Mouse (Mus musculus) heart, embryonic 16.5 days (tissue): ENCODE measurements around the gene Ap1b1. TPM values are rescaled to one million over a fixed set of nuclear protein-coding genes. Genes with fewer than 3 reads are reported as not detected.

Experiments
- ATAC-seq: fragments of 200-750 bp; cut with Nextera tagmentation; replicated peaks from 2 replicates; pipeline ENCODE4 v1.8.0; 2017; ENCODE audit warnings: moderate number of reproducible peaks; ENCODE audit not compliant: insufficient read depth, low FRiP score; ENCODE audit errors: extremely low read depth
- H3K27ac ChIP-seq: fragments of 300-500 bp; sonication (generic); 2 replicates; pipeline ENCODE4 v1.5.1; 2014; ENCODE audit warnings: mild to moderate bottlenecking, low read length, control low read depth, moderate library complexity
- H3K27me3 ChIP-seq: fragments of 300-500 bp; sonication (generic); 2 replicates; pipeline ENCODE4 v1.6.1; 2014; ENCODE audit warnings: low read length, mixed read lengths; ENCODE audit not compliant: control insufficient read depth, insufficient read depth
- H3K36me3 ChIP-seq: fragments of 300-500 bp; sonication (generic); 2 replicates; pipeline ENCODE4 v1.6.1; 2014; ENCODE audit not compliant: control insufficient read depth, insufficient read depth
- H3K4me1 ChIP-seq: fragments of 300-500 bp; sonication (generic); 2 replicates; pipeline ENCODE4 v1.6.1; 2014; ENCODE audit warnings: low read length, mixed read lengths; ENCODE audit not compliant: control insufficient read depth, insufficient read depth
- H3K4me2 ChIP-seq: fragments of 300-500 bp; sonication (generic); 2 replicates; pipeline ENCODE4 v1.6.1; 2014; ENCODE audit warnings: low read depth, mild to moderate bottlenecking, control low read depth, low read length
- H3K4me3 ChIP-seq: fragments of 300-500 bp; sonication (generic); 2 replicates; pipeline ENCODE4 v1.5.1; 2014; ENCODE audit warnings: mild to moderate bottlenecking, control low read depth, low read length
- H3K9ac ChIP-seq: fragments of 300-500 bp; sonication (generic); 2 replicates; pipeline ENCODE4 v1.6.1; 2014; ENCODE audit warnings: low read length, control low read depth
- H3K9me3 ChIP-seq: fragments of 300-500 bp; sonication (generic); replicated peaks from 2 replicates; pipeline ENCODE4 v1.6.1; 2016; ENCODE audit warnings: low read length; ENCODE audit not compliant: control insufficient read depth
- WGBS: fragments of 180-500 bp; shearing (Covaris S2); extraction: QIAGEN DNeasy Blood & Tissue Kit; methylation state at CpG from one replicate; pipeline ENCODE4 v1.1.7; 2014; 5-methylcytosine and 5-hydroxymethylcytosine counted together
- polyA plus RNA-seq: library from polyadenylated mRNA; unstranded; fragments of >200 nt; fragmentation: Nextera tagmentation; extraction: Ambion mirVana; gene quantifications from 2 replicates; pipeline ENCODE4 v1.2.1, GENCODE M21; 2015

Ap1b1 gene
- 44.4 and 45.1 TPM in 2 replicates for polyA plus RNA-seq

GRCm38 (mm10) chr11:4986695-4987486 is at the start of gene Ap1b1:
TSS of gene Ap1b1 (plus strand) at chr11:4986824.
- peaks cover 22% of the 10 kb centered on the region for H3K4me1 ChIP-seq
- H3K9me3 ChIP-seq: no peaks in the 10 kb centered on the region
- H3K27me3 ChIP-seq: no peaks in the 10 kb centered on the region
- H3K36me3 ChIP-seq: no peaks in the 10 kb centered on the region
- peak within 1 kb of the TSS; percentile 46 for H3K27ac ChIP-seq
- ATAC-seq: peak; percentile 92
- WGBS: under 1% methylated on average over 62 of the region's 62 CpGs
- peak within 1 kb of the TSS; percentile 81 for H3K4me3 ChIP-seq
- H3K4me2 ChIP-seq: peak within 1 kb of the TSS; percentile 93
- peak within 1 kb of the TSS; percentile 84 for H3K9ac ChIP-seq

GRCm38 (mm10) chr11:4946530-4946929 is 40.1 kb upstream of the Ap1b1 start:
- Histone ChIP-seq H3K9me3 (no peaks in the 10 kb centered on the region), H3K27me3 (peaks cover 63% of the 10 kb centered on the region), H3K4me1 (peaks cover 9% of the 10 kb centered on the region; the same call in 1 of the 2 replicates), H3K4me2 (peak overlapping the region; percentile 81), H3K36me3 (no peaks in the 10 kb centered on the region), H3K4me3 (peak overlapping the region; percentile 56), H3K27ac (no peak overlapping the region), H3K9ac (no peak overlapping the region)
- no peak for ATAC-seq
- 47% methylated on average over 13 of the region's 13 CpGs for WGBS

GRCm38 (mm10) chr11:4946947-4947812 is 39.4 kb upstream of the Ap1b1 start:
- ATAC-seq: peak; percentile 61
- Histone ChIP-seq H3K4me1 (peaks cover 9% of the 10 kb centered on the region; the same call in 1 of the 2 replicates), H3K4me2 (peak overlapping the region; percentile 81), H3K27me3 (peaks cover 69% of the 10 kb centered on the region), H3K4me3 (peak overlapping the region; percentile 56), H3K36me3 (no peaks in the 10 kb centered on the region), H3K9ac (0 out of 2 replicates have a peak overlapping the region, but pooled peaks have one; percentile 33), H3K27ac (no peak overlapping the region), H3K9me3 (no peaks in the 10 kb centered on the region)
- under 1% methylated on average over 113 of the region's 120 CpGs for WGBS

GRCm38 (mm10) chr11:4947813-4948174 is 38.8 kb upstream of the Ap1b1 start, which contains the start of gene Nefh:
TSS of gene Nefh (minus strand) at chr11:4948064.
- H3K36me3 ChIP-seq: no peaks in the 10 kb centered on the region
- under 1% methylated on average over 35 of the region's 41 CpGs for WGBS
- no peak for ATAC-seq
- peak within 1 kb of the TSS; percentile 81 for H3K4me2 ChIP-seq
- H3K27ac ChIP-seq: no peak within 1 kb of the TSS
- no peaks in the 10 kb centered on the region for H3K9me3 ChIP-seq
- H3K4me3 ChIP-seq: peak within 1 kb of the TSS; percentile 56
- peaks cover 75% of the 10 kb centered on the region for H3K27me3 ChIP-seq
- peaks cover 9% of the 10 kb centered on the region; the same call in 1 of the 2 replicates for H3K4me1 ChIP-seq
- H3K9ac ChIP-seq: 0 out of 2 replicates have a peak within 1 kb of the TSS, but pooled peaks have one; percentile 33

- 36% methylated on average over 8 of the region's 8 CpGs for whole genome bisulfite sequencing
- Histone ChIP-seq H3K4me1 (peaks cover 9% of the 10 kb centered on the region; the same call in 1 of the 2 replicates), H3K9ac (no peak overlapping the region), H3K27ac (no peak overlapping the region), H3K4me2 (no peak overlapping the region), H3K4me3 (peak overlapping the region; percentile 10; the same call in 1 of the 2 replicates), H3K9me3 (no peaks in the 10 kb centered on the region), H3K27me3 (peaks cover 85% of the 10 kb centered on the region), H3K36me3 (no peaks in the 10 kb centered on the region)
- no peak for ATAC-seq
Observed at GRCm38 (mm10) chr11:4948792-4949191, 37.8 kb upstream of the Ap1b1 start.

- peak overlapping the region; percentile 10; the same call in 1 of the 2 replicates for H3K4me3 ChIP-seq
- H3K27ac ChIP-seq: no peak overlapping the region
- no peaks in the 10 kb centered on the region for H3K9me3 ChIP-seq
- H3K27me3 ChIP-seq: peaks cover 89% of the 10 kb centered on the region
- no peak overlapping the region for H3K4me2 ChIP-seq
- no peaks in the 10 kb centered on the region for H3K36me3 ChIP-seq
- WGBS: 6% methylated on average over 23 of the region's 23 CpGs
- H3K9ac ChIP-seq: no peak overlapping the region
- peaks cover 9% of the 10 kb centered on the region; the same call in 1 of the 2 replicates for H3K4me1 ChIP-seq
- ATAC-seq: peak; percentile 38; the same call in 1 of the 2 replicates
Observed at GRCm38 (mm10) chr11:4949256-4950044, 37.2 kb upstream of the Ap1b1 start.

GRCm38 (mm10) chr11:4953401-4953800 is 33.2 kb upstream of the Ap1b1 start:
- no peak overlapping the region for H3K4me3 ChIP-seq
- no peak overlapping the region for H3K9ac ChIP-seq
- H3K9me3 ChIP-seq: no peaks in the 10 kb centered on the region
- WGBS: 4% methylated on average over 6 of the region's 6 CpGs
- H3K27ac ChIP-seq: no peak overlapping the region
- H3K27me3 ChIP-seq: peaks cover 73% of the 10 kb centered on the region
- 0 out of 2 replicates have a peak, but pooled peaks cover 2% of the 10 kb centered on the region for H3K4me1 ChIP-seq
- no peak for ATAC-seq
- no peaks in the 10 kb centered on the region for H3K36me3 ChIP-seq
- no peak overlapping the region for H3K4me2 ChIP-seq

GRCm38 (mm10) chr11:4953918-4954317 is 32.7 kb upstream of the Ap1b1 start:
- Histone ChIP-seq H3K27me3 (peaks cover 68% of the 10 kb centered on the region), H3K36me3 (no peaks in the 10 kb centered on the region), H3K4me1 (0 out of 2 replicates have a peak, but pooled peaks cover 2% of the 10 kb centered on the region), H3K4me3 (no peak overlapping the region), H3K27ac (no peak overlapping the region), H3K4me2 (no peak overlapping the region), H3K9me3 (no peaks in the 10 kb centered on the region), H3K9ac (no peak overlapping the region)
- ATAC-seq: no peak
- WGBS: 3% methylated on average over 8 of the region's 8 CpGs
